Mouse (Mus musculus): ENCODE results near the gene Zfp42.

Gene Zfp42

DNA sequence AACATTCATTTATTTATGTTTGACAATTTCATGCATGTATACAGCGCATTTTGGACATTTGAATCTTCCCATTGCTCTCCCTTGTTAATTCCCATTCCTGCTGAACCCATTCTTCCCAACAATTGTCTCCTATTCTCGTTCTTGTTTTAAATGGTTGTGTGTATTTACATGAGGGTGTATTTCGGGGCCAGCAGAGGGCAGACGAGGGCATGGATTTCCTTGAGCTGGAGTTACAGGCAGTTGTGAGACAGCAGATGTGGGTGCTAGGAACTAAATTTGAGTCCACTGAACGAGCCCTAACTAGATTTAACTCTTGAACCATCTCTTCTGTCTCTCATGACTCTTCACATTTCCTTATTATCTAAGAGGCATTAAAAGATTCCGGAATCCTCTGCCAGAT, 55.1 kb downstream of the Zfp42 start:
- no peak for DNase-seq (ENCODE audit: low spot score)

DNA sequence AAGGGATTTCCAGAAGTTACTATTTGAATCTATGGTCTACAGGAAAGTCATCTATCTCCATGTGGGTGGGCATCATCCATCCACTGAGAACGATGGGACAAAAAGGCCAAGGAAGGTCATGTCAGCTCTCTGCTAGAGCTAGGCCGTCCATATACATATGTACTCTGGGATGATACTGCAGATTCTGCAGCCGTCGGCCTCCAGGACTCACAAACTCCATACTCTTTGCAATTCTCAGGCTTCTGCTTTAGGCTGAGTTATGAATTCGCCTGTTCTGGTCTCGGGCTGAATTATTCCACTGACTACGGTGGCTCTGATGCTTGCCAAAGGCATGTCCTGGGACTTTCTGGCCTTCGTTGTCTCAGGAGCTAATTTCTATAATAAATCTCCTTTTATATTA, 58.1 kb downstream of the Zfp42 start:
- no peak for DNase-seq (ENCODE audit: low spot score)
